Comparison of ENCODE assay signal across 13 mouse cellular contexts in genomic region chr1:180906461-180907147, GRCm38 (mm10). TPM values are rescaled to one million over a fixed set of nuclear protein-coding genes. Genes with fewer than 3 reads are reported as not detected.
DNase-seq lines count a peak whose midpoint lies in the region; ATAC-seq and TF ChIP-seq lines count a peak whose summit lies in the region.
"Had no signal": no experiment of that assay in that cellular context is flagged by ENCODE, and none has a peak within 500 bp of the region (broad histone marks: within the 10 kb centered on the region; RNA-seq: fewer than 3 reads in every experiment).

No protein-coding gene starts in this region.

- H3K4me2 ChIP-seq in liver, embryonic 12.5 days = peak overlapping the region; percentile 81

- no peak for TF ChIP-seq CTCF in spleen, adult 2 months (IDR thresholded peaks at IDR 0.05; ENCODE audit: extremely low read depth, insufficient read depth, insufficient read length, insufficient replicate concordance)

- peaks cover 6% of the 10 kb centered on the region; the same call in 1 of the 2 replicates for H3K4me1 ChIP-seq in spleen, adult 2 months (ENCODE audit: control insufficient read depth, insufficient read depth, insufficient read length)
- H3K4me1 ChIP-seq in liver, embryonic 12.5 days = peaks cover 80% of the 10 kb centered on the region

- peaks cover 18% of the 10 kb centered on the region for H3K36me3 ChIP-seq in spleen, adult 2 months (ENCODE audit: control insufficient read depth, insufficient read depth, low read length)
- peaks cover 46% of the 10 kb centered on the region for H3K36me3 ChIP-seq in liver, embryonic 12.5 days

- WGBS in spleen, adult 2 months = 88% methylated on average over 24 of the region's 24 CpGs
- WGBS in liver, embryonic 12.5 days (ENCODE audit: insufficient replicate concordance) = 80% methylated on average over 24 of the region's 24 CpGs

- peak; percentile 88 for DNase-seq in heart, adult 11 months
- DNase-seq in heart, adult 8-10 months (ENCODE audit: low spot score) = no peak
- no peak for DNase-seq in spleen, adult 2 months (ENCODE audit: low read depth in 1 of 2, low spot score in 2 of 2)
- DNase-seq in spleen, adult 18-20 months = no peak
- DNase-seq in left cerebral cortex, postnatal 10 days (ENCODE audit: extremely low spot score in 1 of 2, low spot score in 2 of 2) = no peak
- no peak for DNase-seq in spleen, adult 12 weeks (ENCODE audit: low spot score)
- DNase-seq in cerebellum, postnatal 4 days (ENCODE audit: low spot score in 2 of 2) = no peak
- DNase-seq: gastrocnemius, postnatal 10 days; kidney, postnatal 10 days; left cerebral cortex, postnatal 4 days had no signal

- intact Hi-C loops in left cerebral cortex, postnatal 10 days (cut with DNase I) = loop anchor here (10.0 kb wide), 1 partner anchor 198 kb away; no protein-coding TSS in a partner anchor

- TF ChIP-seq POLR2A in spleen, adult 2 months (IDR thresholded peaks at IDR 0.05; ENCODE audit: low read depth, low read length) = no peak

- no peaks in the 10 kb centered on the region for H3K27me3 ChIP-seq in spleen, adult 2 months (ENCODE audit: control insufficient read depth, insufficient read depth, low read length)
- H3K27me3 ChIP-seq in liver, embryonic 12.5 days (replicated peaks) = no peaks in the 10 kb centered on the region
- H3K27me3 ChIP-seq: forebrain, embryonic 13.5 days had no signal

- no peak overlapping the region for H3K4me3 ChIP-seq in spleen, adult 2 months (ENCODE audit: extremely low read depth, insufficient read depth, insufficient read length)
- H3K4me3 ChIP-seq in liver, embryonic 12.5 days = peak overlapping the region; percentile 93
- H3K4me3 ChIP-seq: forebrain, embryonic 13.5 days had no signal

- no peaks in the 10 kb centered on the region for H3K9me3 ChIP-seq in liver, embryonic 12.5 days (replicated peaks)
- H3K9me3 ChIP-seq: forebrain, embryonic 13.5 days had no signal

- no peak for ATAC-seq in liver, embryonic 12.5 days
- ATAC-seq: forebrain, embryonic 13.5 days had no signal

- H3K27ac ChIP-seq in spleen, adult 2 months (ENCODE audit: insufficient read depth, low read length) = peak overlapping the region; percentile 31; the same call in 1 of the 2 replicates
- peak overlapping the region; percentile 97 for H3K27ac ChIP-seq in liver, embryonic 12.5 days
- H3K27ac ChIP-seq: forebrain, embryonic 13.5 days; hindbrain, embryonic 14.5 days had no signal

- peak overlapping the region; percentile 95 for H3K9ac ChIP-seq in liver, embryonic 12.5 days
- H3K9ac ChIP-seq: forebrain, embryonic 13.5 days; hindbrain, embryonic 14.5 days had no signal

RNA-seq across cellular contexts. Expression of gene Pycr2, which starts 2.5 kb away (rescaled TPM):
- total RNA-seq in heart, adult 8-10 months (2022) = 10 to 100 TPM; 11.6 to 13.5 (median 13.3) TPM
- 41.7 and 53.9 TPM in 2 replicates for polyA plus RNA-seq in spleen, adult 2 months (2012; rRNA removed)
- polyA plus RNA-seq in liver, embryonic 12.5 days (2016; fragmentation: Nextera tagmentation; extraction: Ambion mirVana) = 146 and 150 TPM in 2 replicates
- total RNA-seq in left cerebral cortex, postnatal 10 days (2021) = 10 to 100 TPM; 25.3 to 27.8 TPM

RNA-seq across cellular contexts. Expression of gene Lefty2, which starts 13.7 kb away (rescaled TPM):
- total RNA-seq in heart, adult 8-10 months (2022) = not detected
- polyA plus RNA-seq in spleen, adult 2 months (2012; rRNA removed) = not detected in 2 replicates
- polyA plus RNA-seq in liver, embryonic 12.5 days (2016; fragmentation: Nextera tagmentation; extraction: Ambion mirVana) = not detected in 2 replicates
- total RNA-seq in left cerebral cortex, postnatal 10 days (2021) = 10 to 100 TPM; 10.9 to 12.4 TPM
- total RNA-seq: gastrocnemius, postnatal 10 days had no signal

RNA-seq across cellular contexts. Expression of gene Lefty1, which starts 28.2 kb away (rescaled TPM):
- 1 to 10 TPM in 1 of 4 experiments, under 1 TPM in 3; 0.43 to 1.2 (median 0.65) TPM for total RNA-seq in heart, adult 8-10 months (2022)
- 10.9 and 16.8 TPM in 2 replicates for polyA plus RNA-seq in spleen, adult 2 months (2012; rRNA removed)
- 4.7 and 7.1 TPM in 2 replicates for polyA plus RNA-seq in liver, embryonic 12.5 days (2016; fragmentation: Nextera tagmentation; extraction: Ambion mirVana)
- total RNA-seq in left cerebral cortex, postnatal 10 days (2021) = 1 to 10 TPM; 1.5 to 2.6 TPM
- polyA plus RNA-seq: forebrain, embryonic 13.5 days had no signal

RNA-seq across cellular contexts. Expression of gene Tmem63a, which starts 35.5 kb away (rescaled TPM):
- 10 to 100 TPM; 12.3 to 15.1 (median 13.9) TPM for total RNA-seq in heart, adult 8-10 months (2022)
- 38.6 and 42.5 TPM in 2 replicates for polyA plus RNA-seq in spleen, adult 2 months (2012; rRNA removed)
- 6.5 and 6.6 TPM in 2 replicates for polyA plus RNA-seq in liver, embryonic 12.5 days (2016; fragmentation: Nextera tagmentation; extraction: Ambion mirVana)
- 1 to 10 TPM; 4.2 to 5.3 TPM for total RNA-seq in left cerebral cortex, postnatal 10 days (2021)

RNA-seq across cellular contexts. Expression of gene Sde2, which starts 55.7 kb away (rescaled TPM):
- 10 to 100 TPM; 10.1 to 12.9 (median 11.0) TPM for total RNA-seq in heart, adult 8-10 months (2022)
- 7.1 and 9.3 TPM in 2 replicates for polyA plus RNA-seq in spleen, adult 2 months (2012; rRNA removed)
- polyA plus RNA-seq in liver, embryonic 12.5 days (2016; fragmentation: Nextera tagmentation; extraction: Ambion mirVana) = 39.2 and 39.4 TPM in 2 replicates
- total RNA-seq in left cerebral cortex, postnatal 10 days (2021) = 10 to 100 TPM; 20.1 to 21.1 TPM

Comparison
In these comparisons a context has a peak if more than half of its experiments do, and no peak if none do; other contexts are left out.
1. RNA of gene Lefty2, which starts 13.7 kb away (total RNA-seq): 10.9 to 12.4 TPM in left cerebral cortex, postnatal 10 days; not detected in heart, adult 8-10 months; every median in the first group is over 10 times any median in the second.